Mouse (Mus musculus) CH12.LX (cell line): ENCODE measurements around the gene Apba3. TPM values are rescaled to one million over a fixed set of nuclear protein-coding genes. Genes with fewer than 3 reads are reported as not detected.

Experiments
- DNase-seq: peaks from one replicate; pipeline ENCODE4 v3.0.0-alpha.2; 2013; ENCODE audit errors: extremely low read depth
- H3K27ac ChIP-seq: 2 replicates; pipeline ENCODE4 v1.5.1; 2012; ENCODE audit warnings: low read depth, mild to moderate bottlenecking, control low read depth, moderate library complexity; ENCODE audit not compliant: insufficient read depth
- H3K27me3 ChIP-seq: replicated peaks from 2 replicates; pipeline ENCODE3; 2012; ENCODE audit warnings: inconsistent platforms
- H3K36me3 ChIP-seq, 2 experiments: replicated peaks in 1 of 2; 2 replicates each; pipeline versions ENCODE3 to v1.6.1; 2012; ENCODE audit warnings: inconsistent platforms in 1 of 2, low read length in 1 of 2, mild to moderate bottlenecking in 1 of 2, mixed read lengths in 1 of 2, moderate library complexity in 1 of 2; ENCODE audit not compliant: control insufficient read depth in 1 of 2, insufficient read depth in 1 of 2
- H3K4me1 ChIP-seq, 2 experiments: 2 replicates each; pipeline ENCODE4 v1.6.1; 2012; ENCODE audit warnings: inconsistent platforms in 1 of 2, moderate library complexity in 1 of 2; ENCODE audit not compliant: insufficient read depth in 2 of 2, control insufficient read depth in 1 of 2
- H3K4me2 ChIP-seq: 2 replicates; pipeline ENCODE4 v1.6.1; 2012; ENCODE audit warnings: low read depth, mild to moderate bottlenecking, control low read depth; ENCODE audit not compliant: poor library complexity, insufficient read depth, severe bottlenecking
- H3K4me3 ChIP-seq, 3 experiments: fragments of 150-350 bp in 1 of 3; sonication (generic) in 1 of 3; replicated peaks in 1 of 3; 2 replicates each; pipeline versions ENCODE3 to v1.5.1; 2011 to 2012; ENCODE audit warnings: low read depth in 2 of 3, low read length in 2 of 3, mild to moderate bottlenecking in 2 of 3, moderate library complexity in 2 of 3, control low read depth in 1 of 3, improper control_type of control experiment in 1 of 3, inconsistent platforms in 1 of 3, mixed read lengths in 1 of 3; ENCODE audit not compliant: poor library complexity in 1 of 3
- H3K79me2 ChIP-seq: replicated peaks from 2 replicates; pipeline ENCODE4 v1.6.1; 2012; ENCODE audit warnings: mild to moderate bottlenecking, moderate library complexity; ENCODE audit not compliant: control insufficient read depth, poor library complexity, insufficient read depth, severe bottlenecking; ENCODE audit errors: extremely low read depth
- H3K9ac ChIP-seq: 2 replicates; pipeline ENCODE4 v1.6.1; 2012; ENCODE audit warnings: low read depth, mild to moderate bottlenecking, control low read depth, moderate library complexity; ENCODE audit not compliant: insufficient read depth
- H3K9me3 ChIP-seq: replicated peaks from 2 replicates; pipeline ENCODE3; 2012; ENCODE audit warnings: low read length, inconsistent platforms, mixed read lengths
- CHD1 ChIP-seq: IDR thresholded peaks from 2 replicates; pipeline ENCODE4 v1.6.1; 2012; ENCODE audit warnings: low read depth, low read length, improper control_type of control experiment, inconsistent platforms
- CHD2 ChIP-seq: IDR thresholded peaks from 2 replicates; pipeline ENCODE4 v1.6.1; 2011; ENCODE audit warnings: low read length, improper control_type of control experiment
- CTCF ChIP-seq, 2 experiments: IDR thresholded peaks in 1 of 2; conservative IDR thresholded peaks in 1 of 2; 2 replicates each; pipeline ENCODE4 v1.5.1; 2011 to 2012; ENCODE audit warnings: low read depth in 2 of 2, low read length in 2 of 2, improper control_type of control experiment in 1 of 2, inconsistent platforms in 1 of 2, mild to moderate bottlenecking in 1 of 2, moderate library complexity in 1 of 2
- E2F4 ChIP-seq: IDR thresholded peaks from 2 replicates; pipeline ENCODE4 v1.6.1; 2011; ENCODE audit warnings: low read depth, low read length, improper control_type of control experiment; ENCODE audit not compliant: insufficient replicate concordance
- ELF1 ChIP-seq: IDR thresholded peaks from 2 replicates; pipeline ENCODE4 v1.6.1; 2014; ENCODE audit warnings: low read depth, mild to moderate bottlenecking, inconsistent platforms, low read length, improper control_type of control experiment
- EP300 ChIP-seq: IDR thresholded peaks from 2 replicates; pipeline ENCODE4 v1.6.1; 2011; ENCODE audit warnings: low read length, improper control_type of control experiment
- ETS1 ChIP-seq: conservative IDR thresholded peaks from 2 replicates; pipeline ENCODE4 v1.6.1; 2012; ENCODE audit warnings: low read depth, mild to moderate bottlenecking, inconsistent platforms, low read length, improper control_type of control experiment, moderate library complexity
- GABPA ChIP-seq: IDR thresholded peaks from 2 replicates; pipeline ENCODE4 v1.6.1; 2012; ENCODE audit warnings: low read depth, low read length, improper control_type of control experiment, inconsistent platforms; ENCODE audit not compliant: insufficient replicate concordance
- HCFC1 ChIP-seq: IDR thresholded peaks from 2 replicates; pipeline ENCODE4 v1.6.1; 2012; ENCODE audit warnings: low read depth, mild to moderate bottlenecking, inconsistent platforms, low read length, improper control_type of control experiment
- JUN ChIP-seq: IDR thresholded peaks from 2 replicates; pipeline ENCODE4 v1.6.1; 2011; ENCODE audit warnings: low read depth, mild to moderate bottlenecking, low read length, improper control_type of control experiment, moderate library complexity; ENCODE audit not compliant: insufficient read depth
- JUND ChIP-seq: conservative IDR thresholded peaks from 2 replicates; pipeline ENCODE4 v1.6.1; 2011; ENCODE audit warnings: low read depth, low read length, improper control_type of control experiment
- KAT2A ChIP-seq: IDR thresholded peaks from 2 replicates; pipeline ENCODE4 v1.6.1; 2012; ENCODE audit warnings: low read length, improper control_type of control experiment, inconsistent platforms; ENCODE audit not compliant: insufficient replicate concordance
- MAFK ChIP-seq: IDR thresholded peaks from 2 replicates; pipeline ENCODE4 v1.6.1; 2011; ENCODE audit warnings: low read length, improper control_type of control experiment; ENCODE audit not compliant: insufficient replicate concordance
- MAZ ChIP-seq: IDR thresholded peaks from 2 replicates; pipeline ENCODE4 v1.6.1; 2012; ENCODE audit warnings: low read depth, mild to moderate bottlenecking, inconsistent platforms, low read length, improper control_type of control experiment, moderate library complexity
- MEF2A ChIP-seq: IDR thresholded peaks from 2 replicates; pipeline ENCODE4 v1.6.1; 2014; ENCODE audit warnings: low read depth, mild to moderate bottlenecking, inconsistent platforms, low read length, improper control_type of control experiment, borderline replicate concordance
- MXI1 ChIP-seq: IDR thresholded peaks from 2 replicates; pipeline ENCODE4 v1.6.1; 2011; ENCODE audit warnings: mild to moderate bottlenecking, low read depth, low read length, improper control_type of control experiment
- MYC ChIP-seq: IDR thresholded peaks from 2 replicates; pipeline ENCODE4 v1.6.1; 2011; ENCODE audit warnings: low read depth, mild to moderate bottlenecking, improper control_type of control experiment, low read length
- NELFE ChIP-seq: IDR thresholded peaks from 2 replicates; pipeline ENCODE4 v1.6.1; 2011; ENCODE audit warnings: low read depth, low read length, improper control_type of control experiment
- NRF1 ChIP-seq: IDR thresholded peaks from 2 replicates; pipeline ENCODE4 v1.6.1; 2014; ENCODE audit warnings: low read depth, mild to moderate bottlenecking, inconsistent platforms, low read length, improper control_type of control experiment, moderate library complexity
- PAX5 ChIP-seq: IDR thresholded peaks from 2 replicates; pipeline ENCODE4 v1.6.1; 2012; ENCODE audit warnings: low read length, inconsistent platforms, mixed read lengths
- POLR2A ChIP-seq: IDR thresholded peaks from 2 replicates; pipeline ENCODE4 v1.6.1; 2011; ENCODE audit warnings: low read depth, mild to moderate bottlenecking, improper control_type of control experiment, low read length
- POLR2AphosphoS2 ChIP-seq: IDR thresholded peaks from 2 replicates; pipeline ENCODE4 v1.6.1; 2011; ENCODE audit warnings: low read depth, low read length, improper control_type of control experiment
- RAD21 ChIP-seq: IDR thresholded peaks from 2 replicates; pipeline ENCODE4 v1.6.1; 2011; ENCODE audit warnings: low read depth, mild to moderate bottlenecking, low read length, improper control_type of control experiment, moderate library complexity
- SIN3A ChIP-seq: IDR thresholded peaks from 2 replicates; pipeline ENCODE4 v1.6.1; 2012; ENCODE audit warnings: low read length, improper control_type of control experiment, inconsistent platforms
- SMC3 ChIP-seq: IDR thresholded peaks from 2 replicates; pipeline ENCODE4 v1.6.1; 2011; ENCODE audit warnings: low read depth, low read length, improper control_type of control experiment
- TBP ChIP-seq: conservative IDR thresholded peaks from 2 replicates; pipeline ENCODE4 v1.6.1; 2011; ENCODE audit warnings: low read depth, low read length, improper control_type of control experiment
- TCF12 ChIP-seq: IDR thresholded peaks from 2 replicates; pipeline ENCODE4 v1.6.1; 2014; ENCODE audit warnings: low read depth, mild to moderate bottlenecking, inconsistent platforms, low read length, improper control_type of control experiment
- USF1 ChIP-seq: IDR thresholded peaks from 2 replicates; pipeline ENCODE4 v1.6.1; 2014; ENCODE audit warnings: low read depth, mild to moderate bottlenecking, inconsistent platforms, low read length, improper control_type of control experiment
- USF2 ChIP-seq: conservative IDR thresholded peaks from 2 replicates; pipeline ENCODE4 v1.6.1; 2011; ENCODE audit warnings: low read depth, low read length, improper control_type of control experiment
- ZKSCAN1 ChIP-seq: IDR thresholded peaks from 2 replicates; pipeline ENCODE4 v1.6.1; 2012; ENCODE audit warnings: low read depth, inconsistent platforms, low read length, improper control_type of control experiment, borderline replicate concordance
- ZMIZ1 ChIP-seq: IDR thresholded peaks from 2 replicates; pipeline ENCODE4 v1.6.1; 2012; ENCODE audit warnings: low read depth, mild to moderate bottlenecking, inconsistent platforms, low read length, improper control_type of control experiment
- ZNF384 ChIP-seq: IDR thresholded peaks from 2 replicates; pipeline ENCODE4 v1.6.1; 2012; ENCODE audit warnings: low read depth, low read length, improper control_type of control experiment, inconsistent platforms
- dilution Hi-C: fragments of 300-500 bp; cut with MboI; formaldehyde crosslinking; loops from 2 replicates; pipeline ENCODE4 v1.14.3; 2020; ENCODE audit warnings: low sequenced_read_pairs; ENCODE audit not compliant: extremely low pct_unique_long_range_greater_than_20kb, extremely low pct_ligation_motif_present
- in situ Hi-C: fragments of 300-500 bp; cut with MboI; formaldehyde crosslinking; loops from 3 replicates; pipeline ENCODE4 v1.14.3; 2019; ENCODE audit warnings: low sequenced_read_pairs, low pct_ligation_motif_present, low pct_unique_long_range_greater_than_20kb, mixed read lengths
- polyA plus RNA-seq: library from polyadenylated mRNA; unstranded; fragments of >175 nt; gene quantifications from 2 replicates; pipeline ENCODE4 v1.2.1, GENCODE M21; 2012; ENCODE audit warnings: low read depth; ENCODE audit not compliant: insufficient read length
- total RNA-seq, 2 experiments: library from RNA; depleted of rRNA; stranded (reverse); fragments of 300-350 nt in 1 of 2; fragments of >200 nt in 1 of 2; gene quantifications; 2 replicates each; pipeline ENCODE4 v1.2.3; 2012 to 2014

The Apba3 gene
- total and polyA plus RNA-seq, 3 experiments = 40.2 to 149 (median 47.4) TPM

GRCm38 (mm10) chr10:81319741-81320549 is 53.2 kb downstream of the Apba3 start (continued):
- TF ChIP-seq GABPA = no peak
- TF ChIP-seq CTCF (conservative IDR thresholded peaks at IDR 0.05 in 1 of 2, IDR thresholded peaks at IDR 0.05 in 1 of 2; ENCODE audit: low read depth in 2 of 2, low read length in 2 of 2) = no peak
- no peak for TF ChIP-seq SMC3
- no peak for TF ChIP-seq USF1
- peak; percentile 70 for TF ChIP-seq MXI1
- TF ChIP-seq RAD21 = no peak
- peak; percentile 45; the same call in 1 of the 2 replicates for TF ChIP-seq TBP
- no peak for TF ChIP-seq MEF2A
- no peak for TF ChIP-seq ZNF384
- no peak for TF ChIP-seq MAFK
- 0 out of 2 replicates have a peak, but pooled peaks have one; percentile 68 for TF ChIP-seq SIN3A
- no peak for TF ChIP-seq CHD1
- peak; percentile 55 for TF ChIP-seq ZMIZ1

DNA sequence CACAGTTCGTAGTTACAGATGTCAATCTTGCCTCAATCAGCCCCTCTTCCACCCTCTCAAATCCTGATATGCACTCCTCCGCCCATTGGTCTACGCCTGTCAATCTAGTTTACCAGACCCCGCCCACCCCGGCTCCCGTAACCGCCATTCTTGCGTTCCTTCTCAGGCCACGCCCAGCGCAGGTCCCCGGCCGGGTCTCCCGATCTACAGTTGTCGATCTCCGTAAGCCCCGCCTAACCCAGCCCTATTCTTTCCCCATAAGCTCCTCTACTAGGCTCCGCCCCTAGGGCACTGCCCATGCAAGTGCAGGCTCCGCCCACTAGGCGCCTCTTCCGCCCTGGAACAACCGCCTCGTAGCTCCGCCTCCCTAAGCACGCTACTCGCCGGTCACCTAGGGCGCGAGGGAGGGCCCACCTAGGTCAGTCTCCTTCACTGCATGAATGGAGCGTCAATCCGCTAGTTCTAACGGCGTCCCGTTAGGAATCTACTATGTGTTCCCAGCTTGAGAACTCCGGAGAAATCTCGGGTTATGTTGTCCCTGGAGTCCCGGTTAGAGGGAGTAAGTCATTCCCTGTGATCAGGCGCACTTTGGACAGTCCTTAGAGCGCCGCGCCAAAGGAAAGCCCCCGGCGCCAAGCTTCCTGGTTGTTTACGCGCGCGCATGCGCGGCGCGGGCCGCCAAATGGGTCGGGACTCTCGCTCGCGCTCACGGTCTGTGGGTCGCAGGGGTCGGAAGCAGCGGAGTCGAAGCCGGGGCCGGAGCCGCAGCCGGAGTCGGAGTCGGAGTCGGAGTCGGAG is 54.0 kb downstream of the Apba3 start, which contains the start of gene Cactin:
Gene Cactin, plus strand, starts transcription at position 554 of the 798 bp plus-strand sequence.
- peak within 1 kb of the TSS; percentile 89 to 98 (median 97) for H3K4me3 ChIP-seq
- H3K27ac ChIP-seq = peak within 1 kb of the TSS; percentile 59
- in situ Hi-C loops = no loop called here
- H3K9ac ChIP-seq = peak within 1 kb of the TSS; percentile 96
- peaks cover 12 to 37% of the 10 kb centered on the region in 2 experiments; a peak in 3 of 4 replicates for H3K4me1 ChIP-seq
- H3K27me3 ChIP-seq = no peaks in the 10 kb centered on the region
- H3K36me3 ChIP-seq = peaks cover 61 to 74% of the 10 kb centered on the region in 2 experiments
- DNase-seq = peak; percentile 100
- peaks cover 15% of the 10 kb centered on the region for H3K79me2 ChIP-seq
- dilution Hi-C loops = no loop called here
- H3K4me2 ChIP-seq = peak within 1 kb of the TSS; percentile 78
- no peaks in the 10 kb centered on the region for H3K9me3 ChIP-seq
- TF ChIP-seq E2F4 (peak; percentile 95), CHD2 (peak; percentile 55; the same call in 1 of the 2 replicates), NRF1 (peak; percentile 97), NELFE (peak; percentile 94), POLR2A (peak; percentile 89), ZKSCAN1 (no peak), HCFC1 (peak; percentile 97), USF2 (no peak), CTCF (conservative IDR thresholded peaks at IDR 0.05 in 1 of 2, IDR thresholded peaks at IDR 0.05 in 1 of 2; ENCODE audit: low read depth in 2 of 2, low read length in 2 of 2) (peak in 1 of 2 experiments; percentile 31; a peak in 1 of 4 replicates), POLR2AphosphoS2 (peak; percentile 65; the same call in 1 of the 2 replicates), JUND (peak; percentile 49), KAT2A (peak; percentile 96), ETS1 (no peak), PAX5 (no peak), MAFK (no peak), GABPA (peak; percentile 40; the same call in 1 of the 2 replicates), EP300 (no peak), CHD1 (no peak), TCF12 (peak; percentile 85), JUN (no peak), SMC3 (no peak; the same call in 1 of the 2 replicates), ELF1 (peak; percentile 98), SIN3A (peak; percentile 97), RAD21 (no peak), MXI1 (peak; percentile 78), ZNF384 (no peak), TBP (0 out of 2 replicates have a peak, but pooled peaks have one; percentile 11), MAZ (peak; percentile 78), MEF2A (peak; percentile 70), MYC (peak; percentile 84), USF1 (no peak; the same call in 1 of the 2 replicates)
